Mouse (Mus musculus) G1E (cell line): ENCODE results near the gene Olfr790.

Experiments used
- CTCF ChIP-seq: IDR thresholded peaks from 2 replicates; pipeline ENCODE4 v1.5.1; 2012; ENCODE audit warnings: low read depth, low read length, inconsistent platforms, mixed read lengths
- GATA2 ChIP-seq: IDR thresholded peaks from 2 replicates; pipeline ENCODE4 v1.6.1; 2012; ENCODE audit warnings: low read depth, low read length, inconsistent platforms, borderline replicate concordance

DNA sequence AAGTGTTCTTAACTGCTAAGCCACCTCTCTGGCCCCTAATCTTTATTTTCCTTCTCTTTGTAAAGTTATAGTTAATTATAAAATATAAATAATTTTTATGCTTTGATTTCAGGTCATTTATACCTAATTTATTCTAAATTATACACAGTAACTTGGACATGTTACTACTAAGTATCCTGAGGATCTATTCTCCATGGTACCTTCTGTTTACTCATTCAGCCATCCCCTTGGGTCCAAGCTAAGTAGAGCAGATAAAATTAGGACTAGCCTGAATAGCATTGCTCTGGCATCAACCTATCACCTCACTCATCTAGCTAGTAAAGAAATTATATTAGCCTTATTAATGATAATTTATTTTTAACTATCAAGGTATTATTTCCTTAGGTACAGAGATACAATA, at the start of gene Olfr790:
- no peak for TF ChIP-seq CTCF
- TF ChIP-seq GATA2 = no peak
